Mouse (Mus musculus) spleen, adult 18-20 months (tissue): ENCODE results near the gene Krt6a.
"Not testable (repeated sequence)": the region's sequence is repeated elsewhere in the genome, so short reads cannot be mapped to it uniquely, and the experiment has no call there.

ENCODE experiments used
- DNase-seq, 2 experiments: peaks; one replicate each; pipeline ENCODE4 v3.0.0; 2022; ENCODE audit warnings: mixed read lengths in 2 of 2

Krt6a gene

DNA sequence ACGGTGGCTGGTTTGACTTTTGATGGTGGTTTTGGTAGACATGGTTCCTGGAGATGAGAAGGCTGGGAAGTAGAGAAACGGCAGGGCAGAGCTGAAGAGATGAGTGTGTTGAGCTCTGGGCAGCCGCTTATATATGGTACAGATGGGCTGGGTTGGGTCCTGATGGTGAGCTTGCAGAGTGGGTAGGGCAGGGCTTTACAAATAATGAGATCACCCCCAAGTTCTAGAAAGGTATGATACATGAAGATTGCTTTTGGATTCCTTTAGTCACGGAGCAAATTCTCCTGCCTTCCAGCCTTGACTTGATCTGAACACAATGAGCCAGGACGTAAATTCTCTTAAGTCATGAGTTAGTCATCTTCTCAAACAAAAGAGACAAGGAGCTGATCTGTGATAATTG lies at the start of gene Krt6a:
Krt6a (minus strand) TSS at position 101 of the 400 bp plus-strand sequence.
- no peak for DNase-seq

DNA sequence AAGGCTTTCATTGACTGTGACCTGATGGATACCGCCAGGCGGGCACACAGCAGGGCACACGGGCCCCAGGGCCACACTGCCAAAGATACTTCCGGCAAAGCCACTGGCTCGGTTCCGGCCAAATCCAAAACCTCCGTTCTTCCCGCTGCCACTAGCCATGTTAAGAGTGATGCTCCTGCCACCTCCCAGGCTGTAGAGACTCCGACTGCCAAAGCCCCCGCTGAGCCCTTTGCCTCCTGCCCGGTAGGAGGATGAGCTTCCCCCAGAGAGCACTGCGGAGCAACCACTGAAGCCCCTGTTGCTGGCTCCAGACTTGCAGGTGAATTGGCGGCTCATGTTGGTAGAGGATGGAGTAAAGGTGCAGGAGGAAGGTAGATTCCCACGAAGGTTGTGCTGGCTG lies 48.6 kb upstream of the Krt6a start, which contains the start of gene Krt71:
Krt71 (minus strand) TSS at position 399 of the 400 bp plus-strand sequence.
- DNase-seq: no peak

DNA sequence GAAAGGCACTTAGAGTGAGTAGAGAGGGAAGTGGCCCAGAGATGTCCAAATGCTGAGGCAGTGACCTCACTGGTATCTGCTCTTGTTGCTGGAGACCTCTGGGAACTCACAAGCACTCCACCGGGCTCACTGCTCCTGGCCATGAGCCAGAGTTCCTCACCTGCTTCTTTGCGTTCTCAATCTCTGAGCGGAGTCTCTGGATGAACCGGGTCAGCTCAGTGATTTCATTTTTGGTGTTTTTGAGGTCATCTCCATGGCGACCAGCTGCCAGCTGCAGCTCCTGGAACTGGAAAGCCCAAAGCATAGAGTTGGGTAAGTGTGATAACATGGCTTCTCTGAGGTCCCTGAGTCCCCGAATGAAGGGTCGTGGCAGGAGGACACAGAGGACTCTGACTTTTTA lies 43.7 kb upstream of the Krt6a start:
- no peak for DNase-seq

DNA sequence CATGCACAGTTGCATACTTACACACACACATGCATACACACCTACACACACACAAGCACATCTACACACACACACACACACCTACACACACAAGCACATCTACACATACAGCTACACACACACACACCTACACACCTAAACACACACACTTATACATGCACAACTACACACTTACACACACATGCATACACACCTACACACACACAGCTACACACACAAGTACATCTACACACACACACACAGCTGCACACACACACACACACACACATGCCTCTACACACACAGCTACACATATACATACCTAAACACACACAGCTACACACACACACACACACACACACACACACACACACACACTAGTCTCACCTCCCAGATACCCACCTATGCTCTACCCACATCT lies 36.5 kb upstream of the Krt6a start:
- DNase-seq: no peak

DNA sequence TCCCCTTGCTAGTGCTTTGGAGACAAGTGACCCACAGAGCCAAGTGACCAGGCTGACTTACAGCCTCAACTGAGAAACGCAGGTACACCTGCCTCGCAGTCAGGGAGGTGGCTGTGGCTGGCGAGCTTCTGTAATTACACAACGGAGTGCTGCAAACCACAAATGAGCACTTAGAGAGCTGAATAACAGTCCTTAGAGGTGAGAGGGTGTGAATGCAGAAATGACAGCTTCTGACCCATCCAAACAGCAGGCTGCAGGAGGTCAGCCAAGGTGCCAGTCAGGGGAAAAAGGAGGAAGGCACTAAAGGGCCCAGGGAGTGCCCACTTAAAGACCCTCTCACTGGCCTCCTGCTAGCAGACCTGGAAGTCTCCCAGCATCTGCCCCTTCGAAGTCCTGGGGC lies 30.6 kb upstream of the Krt6a start:
- DNase-seq: no peak

DNA sequence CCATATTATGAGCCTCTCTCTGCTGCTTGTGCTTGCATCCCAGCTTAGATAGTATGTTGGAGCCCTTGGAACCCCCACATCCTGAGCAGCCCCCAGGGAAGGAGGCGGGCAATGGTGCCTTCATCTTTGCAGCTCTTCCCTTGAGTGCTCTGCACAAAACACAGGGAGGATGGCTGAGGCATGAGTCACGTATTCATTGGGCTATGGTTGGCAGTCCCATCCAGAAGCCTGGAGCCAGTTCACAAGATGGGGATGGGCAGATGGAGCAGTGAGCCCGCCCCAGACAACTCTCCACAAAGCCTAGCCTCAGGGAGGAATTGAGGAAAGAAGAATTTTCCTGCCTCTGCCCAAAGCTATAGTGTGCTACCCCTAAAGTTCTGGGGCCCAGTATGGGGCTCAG lies 21.7 kb upstream of the Krt6a start:
- DNase-seq: no peak

DNA sequence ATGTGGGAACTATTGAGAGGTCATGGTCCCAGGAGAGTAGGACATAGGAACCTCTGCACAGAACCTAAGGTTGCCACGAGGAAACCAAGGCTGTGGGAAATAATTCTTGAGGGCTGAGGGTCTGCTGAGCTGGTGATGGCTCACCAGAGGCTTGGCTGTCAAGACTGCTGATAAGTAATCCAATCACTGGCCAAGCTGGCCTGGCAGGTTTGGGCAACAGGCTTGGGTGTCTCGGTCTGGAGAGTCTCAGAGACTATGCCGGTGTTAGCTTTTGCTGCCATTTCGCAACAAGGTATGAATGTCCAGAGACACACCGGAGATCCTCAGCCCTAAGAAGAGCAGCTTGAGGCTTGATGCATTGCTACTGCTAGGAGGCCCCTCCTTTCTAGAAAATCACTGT lies 20.2 kb upstream of the Krt6a start:
- DNase-seq: no peak

DNA sequence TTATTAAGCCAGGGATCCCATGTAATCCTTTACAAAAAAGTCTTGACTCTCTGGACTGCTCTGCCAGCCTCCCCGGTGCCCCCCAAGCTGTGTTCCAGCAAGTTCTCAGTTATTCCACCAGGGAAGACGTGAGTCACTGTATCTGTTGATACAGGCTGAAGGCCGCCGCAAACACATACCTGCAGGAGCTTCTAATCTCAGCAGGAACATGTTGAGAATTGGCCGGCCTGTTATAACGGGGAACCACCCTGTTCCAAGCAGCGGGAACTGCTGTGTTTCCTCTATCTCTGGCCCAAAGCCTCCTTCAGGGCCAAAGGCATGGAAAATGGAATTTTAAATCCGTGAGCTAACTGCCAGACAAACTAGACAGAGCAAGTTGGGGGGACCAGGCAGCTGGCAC lies 19.6 kb upstream of the Krt6a start:
- DNase-seq: no peak

DNA sequence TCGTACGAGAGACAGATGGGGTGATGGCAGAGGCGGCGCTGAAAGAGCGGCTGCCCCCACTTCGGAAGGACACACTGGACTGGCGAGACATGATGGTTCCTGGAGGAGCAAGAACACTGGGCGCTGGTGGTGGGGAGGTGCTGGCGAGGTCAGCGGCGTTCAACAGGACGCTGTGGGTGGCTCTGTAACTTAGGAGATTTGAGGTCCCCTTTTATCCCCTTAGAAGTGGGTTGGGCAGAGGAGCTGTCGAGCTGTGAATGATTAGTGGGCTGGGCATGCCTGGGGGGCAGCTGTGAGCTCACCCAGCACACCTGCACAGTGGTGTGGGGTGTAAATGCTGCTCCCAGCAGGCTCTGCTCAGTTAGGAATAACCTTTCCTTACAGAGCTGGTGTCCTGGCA lies 18.6 kb upstream of the Krt6a start, which contains the start of gene Krt5:
Krt5 (minus strand) TSS at position 179 of the 400 bp plus-strand sequence.
- no peak for DNase-seq

DNA sequence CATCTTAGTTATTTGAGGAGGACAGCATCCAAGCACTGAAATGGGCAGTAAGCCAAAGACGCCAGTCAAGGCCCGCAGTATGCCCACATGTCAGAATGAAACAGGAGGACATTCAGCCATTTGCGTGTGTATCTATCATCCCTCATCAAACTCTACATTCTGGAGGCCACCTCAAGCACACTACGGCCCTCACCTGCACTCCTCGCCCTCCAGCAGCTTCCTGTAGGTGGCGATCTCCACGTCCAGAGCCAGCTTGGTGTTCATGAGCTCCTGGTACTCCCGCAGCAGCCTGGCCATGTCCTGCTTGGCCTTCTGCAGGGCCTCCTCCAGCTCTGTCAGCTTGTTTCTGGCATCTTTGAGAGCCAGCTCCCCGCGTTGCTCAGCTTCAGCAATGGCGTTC lies 14.6 kb upstream of the Krt6a start:
- DNase-seq: no peak

DNA sequence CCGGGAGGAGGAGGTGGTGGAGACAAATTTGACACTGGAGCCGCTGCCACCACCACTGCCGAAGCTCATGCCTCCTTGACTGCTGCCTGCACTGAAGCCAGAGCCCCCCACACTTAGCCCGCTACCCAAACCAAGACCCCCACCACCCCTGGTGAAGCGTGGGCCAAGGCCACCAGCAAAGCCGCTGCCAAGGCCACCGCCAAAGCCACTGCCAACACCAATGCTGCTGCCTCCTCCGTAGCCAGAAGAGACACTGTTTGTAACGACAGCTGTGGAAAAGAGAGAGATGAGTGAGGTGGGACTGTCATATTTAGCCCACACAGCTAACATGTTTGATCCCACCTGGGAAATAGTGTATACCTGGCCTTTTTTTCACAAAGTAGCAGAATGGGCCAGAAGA lies 13.3 kb upstream of the Krt6a start:
- DNase-seq: no peak

DNA sequence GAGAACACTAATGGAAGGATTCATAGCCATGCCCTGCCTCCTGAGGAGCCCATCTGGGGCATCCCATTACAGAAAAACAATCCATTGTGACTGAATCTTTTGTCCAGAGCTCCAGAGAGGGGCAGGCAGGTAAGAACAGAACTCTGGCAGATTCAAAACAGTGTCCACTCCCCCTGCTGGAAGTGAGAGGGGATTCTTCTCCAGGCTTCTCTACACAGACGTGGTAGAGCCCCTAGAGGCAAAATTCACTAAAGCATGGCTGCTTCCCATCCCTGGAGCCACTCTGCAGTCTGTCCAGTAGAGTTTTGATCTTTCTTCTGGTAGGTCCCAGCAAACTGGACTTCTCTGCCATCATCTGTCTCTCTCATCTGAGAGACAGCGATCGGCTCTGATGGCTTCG lies 10.0 kb upstream of the Krt6a start:
- no peak for DNase-seq

DNA sequence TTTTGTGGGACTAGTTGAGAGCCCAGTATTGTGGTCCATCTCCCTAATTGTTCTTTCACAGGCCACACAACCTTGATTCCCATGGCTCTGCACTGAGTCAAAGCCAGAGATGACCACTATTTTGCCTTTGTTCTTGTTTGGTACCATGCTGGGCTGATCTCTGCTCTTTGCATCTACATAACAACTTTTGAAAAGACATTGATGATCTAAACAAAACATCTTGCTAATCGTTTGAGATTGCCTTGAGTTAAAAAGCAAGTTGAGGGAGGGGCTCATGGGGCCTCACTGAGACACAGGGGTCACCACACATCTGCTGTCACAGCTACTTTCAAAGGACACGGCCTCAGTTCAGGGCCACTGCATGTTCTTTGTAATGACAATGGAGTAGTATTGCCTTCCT lies 8.3 kb upstream of the Krt6a start:
- DNase-seq: no peak

DNA sequence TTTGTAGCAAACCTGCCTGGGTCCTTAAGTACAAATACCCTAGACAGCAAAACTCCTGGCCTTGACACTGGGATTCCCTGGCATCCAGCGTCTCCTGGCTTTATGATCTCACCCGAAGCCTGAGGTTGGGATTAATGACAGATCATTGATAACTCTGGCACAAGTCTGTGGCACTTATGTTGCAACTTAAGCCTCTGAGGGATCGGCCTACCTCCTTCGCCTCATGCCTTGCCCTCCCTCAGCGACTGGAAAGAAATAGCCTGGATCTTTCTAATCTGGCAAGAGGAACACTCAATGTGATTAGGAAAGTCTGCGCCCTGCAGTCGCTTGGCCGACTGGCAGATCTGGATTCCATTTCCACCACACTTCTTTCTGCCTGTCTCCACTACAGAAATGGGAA lies 5.8 kb upstream of the Krt6a start:
- no peak for DNase-seq

DNA sequence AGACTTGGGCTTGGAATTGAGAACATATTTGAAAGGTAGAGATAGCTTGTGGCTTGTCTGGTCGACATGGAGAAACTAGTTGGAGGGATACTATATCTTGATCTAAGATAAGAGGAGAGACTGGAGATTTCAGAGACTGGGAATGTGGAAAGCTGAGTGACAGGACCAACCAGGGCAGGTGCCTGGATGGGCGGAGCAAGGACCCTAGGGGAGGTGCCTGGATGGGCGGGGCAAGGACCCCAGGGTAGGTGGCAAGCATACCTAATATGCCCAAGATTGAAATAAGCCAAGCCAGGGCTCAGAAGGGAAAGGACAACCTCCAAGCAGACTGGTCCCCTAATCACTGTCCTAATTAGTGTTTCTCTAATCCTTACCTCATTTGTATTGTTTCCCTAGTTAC lies 5.1 kb upstream of the Krt6a start:
- DNase-seq: no peak

DNA sequence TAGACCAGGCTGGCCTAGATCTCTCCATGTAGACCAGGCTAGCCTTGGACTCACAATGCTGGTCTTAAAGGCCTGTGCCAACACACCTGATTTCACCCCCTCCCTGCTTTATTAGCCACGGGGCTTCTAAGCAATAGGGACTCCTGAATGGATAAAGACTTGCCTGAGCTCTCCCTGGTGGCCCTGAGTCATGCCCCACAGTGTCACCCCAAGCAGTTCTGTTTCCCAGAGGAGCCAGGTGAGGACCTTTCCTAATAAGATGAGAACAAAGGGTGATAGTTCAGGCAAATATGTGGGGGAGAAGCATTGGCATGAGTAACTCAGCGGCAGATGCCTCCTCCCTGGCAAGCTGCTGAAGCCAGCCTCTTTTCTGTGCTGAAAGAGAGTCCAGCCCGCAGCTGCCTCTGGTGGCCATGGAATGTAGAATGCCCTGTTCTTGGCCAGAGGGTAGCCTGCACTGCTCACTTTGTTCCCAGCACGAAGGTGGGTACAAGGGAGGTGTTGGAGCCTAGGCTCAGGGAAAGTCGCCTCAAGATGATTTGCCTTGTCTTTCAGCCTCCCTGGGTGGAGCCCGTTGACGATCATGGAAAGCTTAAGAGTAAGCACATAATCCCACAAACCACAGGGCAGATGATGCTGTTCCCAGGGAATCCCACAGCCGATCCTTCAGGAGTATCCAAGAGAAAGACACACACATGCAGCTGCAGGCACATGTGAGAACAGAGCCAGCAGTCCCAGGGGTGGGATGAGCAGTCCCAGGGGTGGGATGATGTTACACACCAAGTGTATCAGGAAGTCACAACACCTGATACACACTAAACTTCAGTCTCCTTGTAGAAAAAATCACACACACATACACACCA lies 3.5 kb upstream of the Krt6a start:
- no peak for DNase-seq

DNA sequence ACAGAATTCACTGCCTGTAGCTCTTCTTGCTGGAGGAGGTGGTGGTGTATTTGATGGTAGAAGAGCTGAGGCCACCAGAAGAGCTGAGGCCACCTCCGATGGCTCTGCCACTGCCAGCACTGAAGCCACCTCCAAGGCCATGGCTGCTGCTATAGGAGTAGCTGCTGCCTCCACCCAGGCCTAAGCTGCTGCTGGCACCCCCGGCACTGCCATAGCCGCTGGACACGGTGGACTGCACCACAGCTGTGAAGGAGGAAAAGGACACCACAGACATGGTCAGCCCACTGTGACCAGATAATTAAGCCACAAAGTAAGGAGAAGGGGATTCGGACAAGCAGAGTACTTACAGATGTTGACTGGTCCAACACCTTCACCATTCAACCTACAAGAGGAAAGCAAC lies 3.6 kb downstream of the Krt6a start:
- not testable (repeated sequence) for DNase-seq

DNA sequence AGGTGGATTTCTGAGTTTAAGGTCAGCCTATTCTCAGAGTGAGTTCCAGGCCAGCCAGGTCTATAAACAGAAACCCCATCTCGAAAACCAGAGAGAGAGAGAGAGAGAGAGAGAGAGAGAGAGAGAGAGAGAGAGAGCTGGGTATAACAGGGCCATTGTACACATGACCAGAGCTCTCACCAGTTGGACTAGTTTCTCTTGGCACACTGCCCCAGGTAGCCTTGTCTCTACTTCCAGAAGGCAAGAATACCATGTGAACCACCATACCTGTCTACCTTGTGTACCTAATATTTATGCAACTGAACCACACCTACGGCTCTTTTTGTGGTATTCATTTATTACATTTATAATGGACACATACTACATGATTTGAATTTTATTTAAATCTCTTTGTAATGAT lies 5.9 kb downstream of the Krt6a start:
- no peak for DNase-seq

DNA sequence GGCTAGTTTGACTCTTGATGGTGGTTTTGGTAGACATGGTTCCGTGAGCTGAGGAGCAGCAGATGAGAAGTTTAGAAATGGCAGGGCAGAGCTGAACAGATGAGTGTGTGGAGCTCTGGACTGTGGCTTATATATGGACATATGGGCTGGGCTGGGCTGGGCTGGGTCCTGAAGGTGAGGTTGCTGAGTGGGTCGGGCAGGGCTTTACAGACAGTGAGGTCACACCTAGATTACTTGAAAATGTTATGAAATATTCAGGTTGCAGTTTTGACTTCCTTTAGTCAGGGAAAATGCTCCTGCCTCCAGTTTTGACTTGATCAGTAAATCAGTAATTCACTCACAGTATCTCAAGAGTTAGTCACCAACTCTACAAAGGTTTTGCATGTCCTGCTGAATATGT lies 13.9 kb downstream of the Krt6a start, which contains the start of gene Krt6b:
Krt6b (minus strand) TSS at position 101 of the 400 bp plus-strand sequence.
- DNase-seq: no peak

DNA sequence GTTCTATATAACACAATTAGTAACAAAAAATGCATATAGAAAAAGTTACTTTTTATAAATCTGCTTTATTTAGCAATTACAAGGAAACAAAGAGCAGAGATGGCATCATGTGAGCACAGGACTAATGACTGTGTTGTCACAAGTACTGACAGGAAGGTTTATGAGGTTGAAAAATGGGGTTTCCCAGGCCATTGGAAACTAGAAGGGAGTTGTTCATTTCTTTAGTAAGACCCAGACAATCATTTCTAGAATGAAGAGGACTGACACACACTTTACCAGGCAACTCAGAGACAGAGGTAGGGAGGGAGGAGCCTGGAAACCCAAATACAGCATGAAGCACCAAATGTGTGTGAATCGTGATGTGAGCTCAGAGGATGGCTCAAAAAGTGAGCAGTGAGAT lies 18.1 kb downstream of the Krt6a start:
- DNase-seq: no peak

DNA sequence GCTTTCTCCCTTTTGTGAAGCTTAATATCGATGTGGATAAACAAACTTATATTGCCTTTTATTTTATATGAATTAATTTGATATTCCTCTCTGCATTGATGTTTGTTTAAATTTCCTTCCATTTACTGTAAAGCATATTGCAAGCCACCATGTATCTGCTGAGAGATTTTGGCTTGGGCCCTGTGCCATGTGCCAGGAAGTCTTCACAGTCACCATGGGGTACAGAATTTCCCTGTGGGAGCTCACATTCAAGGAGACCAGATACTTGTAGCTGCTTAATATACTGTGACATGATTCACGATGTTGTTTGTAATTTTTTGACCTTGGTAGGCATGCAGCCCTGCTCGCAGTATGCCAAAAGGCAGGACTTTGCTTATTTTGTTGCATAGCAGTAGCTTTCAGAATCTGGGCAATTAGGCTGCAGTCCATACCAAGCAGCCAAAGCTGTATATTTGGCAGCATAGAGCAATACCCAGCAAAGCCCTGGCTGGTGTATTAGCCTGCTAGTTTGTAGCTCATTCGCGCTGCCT lies 41.3 kb downstream of the Krt6a start:
- DNase-seq: no peak

DNA sequence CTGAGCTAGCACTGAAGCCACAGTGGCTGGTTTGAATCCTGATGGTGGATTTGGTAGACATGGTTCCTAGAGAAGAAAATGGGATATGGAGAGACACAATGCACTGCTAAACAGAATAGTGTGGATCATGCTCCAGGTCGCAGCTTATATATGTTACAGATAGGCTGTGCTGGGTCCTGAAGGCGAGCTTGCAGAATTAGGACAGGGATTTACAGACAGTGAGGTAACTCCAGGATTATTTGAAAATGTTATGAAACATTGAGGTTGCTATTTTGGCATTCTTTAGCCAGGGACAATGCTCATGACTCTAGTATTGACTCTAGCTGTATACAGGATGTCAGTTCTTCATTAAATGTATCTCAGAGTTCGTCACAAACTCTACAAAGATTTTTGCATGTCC lies 46.8 kb downstream of the Krt6a start, which contains the start of gene Gm5478:
Gm5478 (minus strand) TSS at position 101 of the 400 bp plus-strand sequence.
- no peak for DNase-seq
